Mouse (Mus musculus) hindbrain, embryonic 15.5 days (tissue): ENCODE results near the gene Mettl16. TPM values are rescaled to one million over a fixed set of nuclear protein-coding genes. Genes with fewer than 3 reads are reported as not detected.
A peak's percentile ranks its signal among the peaks of the same experiment; 100 is the strongest.

Source experiments
- ATAC-seq: fragments of 200-750 bp; cut with Nextera tagmentation; 2 replicates; pipeline ENCODE4 v1.8.0; 2017; ENCODE audit warnings: low read depth, moderate number of reproducible peaks, moderate TSS enrichment; ENCODE audit not compliant: low FRiP score
- H3K27ac ChIP-seq: fragments of 300-500 bp; sonication (generic); replicated peaks from 2 replicates; pipeline ENCODE4 v1.5.1; 2015; ENCODE audit warnings: mild to moderate bottlenecking, inconsistent platforms
- H3K27me3 ChIP-seq: fragments of 300-500 bp; sonication (generic); 2 replicates; pipeline ENCODE4 v1.6.1; 2015; ENCODE audit warnings: control low read depth, inconsistent platforms
- H3K36me3 ChIP-seq: fragments of 300-500 bp; sonication (generic); 2 replicates; pipeline ENCODE4 v1.6.1; 2015; ENCODE audit warnings: control low read depth, inconsistent platforms
- H3K4me1 ChIP-seq: fragments of 300-500 bp; sonication (generic); replicated peaks from 2 replicates; pipeline ENCODE4 v1.6.1; 2015; ENCODE audit warnings: control low read depth, inconsistent platforms
- H3K4me2 ChIP-seq: fragments of 300-500 bp; sonication (generic); 2 replicates; pipeline ENCODE4 v1.6.1; 2015; ENCODE audit warnings: moderate library complexity, mild to moderate bottlenecking, inconsistent platforms
- H3K4me3 ChIP-seq: fragments of 300-500 bp; sonication (generic); 2 replicates; pipeline ENCODE4 v1.5.1; 2015; ENCODE audit warnings: mild to moderate bottlenecking, inconsistent platforms
- H3K9ac ChIP-seq: fragments of 300-500 bp; sonication (generic); 2 replicates; pipeline ENCODE4 v1.6.1; 2015; ENCODE audit warnings: inconsistent platforms
- H3K9me3 ChIP-seq: fragments of 300-500 bp; sonication (generic); 2 replicates; pipeline ENCODE4 v1.6.1; 2016; ENCODE audit warnings: control low read depth, inconsistent platforms
- WGBS: fragments of 180-500 bp; shearing (Covaris S2); methylation state at CpG from one replicate; pipeline ENCODE4 v1.1.7; 2015; 5-methylcytosine and 5-hydroxymethylcytosine counted together
- microRNA-seq: library from miRNA; unstranded; fragments of <30 nt; microRNA quantifications from one replicate; pipeline ENCODE4, GENCODE M21; 2016
- polyA plus RNA-seq: library from polyadenylated mRNA; unstranded; fragments of >200 nt; fragmentation: Nextera tagmentation; extraction: Ambion mirVana; gene quantifications from 2 replicates; pipeline ENCODE4 v1.2.1, GENCODE M21; 2015

The Mettl16 gene
- polyA plus RNA-seq, 1 experiment from 2014 or later = 53.5 TPM

DNA sequence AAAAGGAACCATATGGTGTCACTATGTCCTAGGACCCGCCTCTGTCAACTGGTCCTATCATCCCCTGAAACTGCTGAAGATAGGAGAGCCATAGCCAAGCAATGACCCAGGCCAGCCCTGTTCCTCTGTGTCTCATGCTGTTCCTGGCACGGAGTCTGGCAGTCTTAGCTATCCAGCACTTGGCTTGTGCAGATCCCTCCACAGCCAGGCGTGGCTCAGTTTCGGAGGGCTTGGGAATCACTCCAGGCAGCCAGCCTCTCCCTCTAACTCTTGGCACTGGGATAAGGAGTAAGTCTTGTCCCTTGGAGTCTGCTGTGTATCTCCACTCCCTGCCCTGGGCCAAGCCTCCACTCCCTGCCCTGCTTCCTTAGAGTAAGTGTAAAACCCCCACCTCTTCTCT, 96.0 kb downstream of the Mettl16 start:
- ATAC-seq = peak; percentile 57
- H3K4me1 ChIP-seq = peaks cover 32% of the 10 kb centered on the region
- WGBS = 76% methylated on average over 4 of the region's 4 CpGs
- H3K9ac ChIP-seq = no peak overlapping the region
- H3K27ac ChIP-seq = no peak overlapping the region
- no peak overlapping the region for H3K4me2 ChIP-seq
- H3K27me3 ChIP-seq = no peaks in the 10 kb centered on the region
- H3K4me3 ChIP-seq = no peak overlapping the region
- H3K9me3 ChIP-seq = no peaks in the 10 kb centered on the region
- peaks cover 43% of the 10 kb centered on the region for H3K36me3 ChIP-seq

- H3K4me3 ChIP-seq = no peak overlapping the region
- ATAC-seq = no peak
- no peak overlapping the region for H3K27ac ChIP-seq
- H3K4me2 ChIP-seq = no peak overlapping the region
- H3K9ac ChIP-seq = no peak overlapping the region
- H3K36me3 ChIP-seq = peaks cover 43% of the 10 kb centered on the region
- H3K4me1 ChIP-seq = peaks cover 36% of the 10 kb centered on the region
- 79% methylated on average over 2 of the region's 2 CpGs for WGBS
- H3K27me3 ChIP-seq = no peaks in the 10 kb centered on the region
- no peaks in the 10 kb centered on the region for H3K9me3 ChIP-seq
These were observed 96.6 kb downstream of the Mettl16 start for GRCm38 (mm10) chr11:74867181-74867580.

- WGBS = 85% methylated on average over 13 of the region's 13 CpGs
- no peak overlapping the region for H3K4me2 ChIP-seq
- H3K27ac ChIP-seq = no peak overlapping the region
- H3K27me3 ChIP-seq = no peaks in the 10 kb centered on the region
- peaks cover 43% of the 10 kb centered on the region for H3K36me3 ChIP-seq
- no peak overlapping the region for H3K9ac ChIP-seq
- no peak for ATAC-seq
- H3K4me3 ChIP-seq = no peak overlapping the region
- H3K9me3 ChIP-seq = no peaks in the 10 kb centered on the region
- H3K4me1 ChIP-seq = peaks cover 36% of the 10 kb centered on the region
These were observed 97.6 kb downstream of the Mettl16 start for GRCm38 (mm10) chr11:74868046-74868760.

GRCm38 (mm10) chr11:74869603-74870002, 99.0 kb downstream of the Mettl16 start:
- Histone ChIP-seq H3K9ac (no peak overlapping the region), H3K4me2 (no peak overlapping the region), H3K4me1 (peaks cover 37% of the 10 kb centered on the region), H3K27me3 (no peaks in the 10 kb centered on the region), H3K27ac (peak overlapping the region; percentile 69), H3K9me3 (no peaks in the 10 kb centered on the region), H3K4me3 (no peak overlapping the region), H3K36me3 (peaks cover 30% of the 10 kb centered on the region)
- 74% methylated on average over 6 of the region's 6 CpGs for WGBS
- peak; percentile 63; the same call in 1 of the 2 replicates for ATAC-seq

GRCm38 (mm10) chr11:74870544-74870943, 99.9 kb downstream of the Mettl16 start:
- Histone ChIP-seq H3K9me3 (no peaks in the 10 kb centered on the region), H3K36me3 (peaks cover 23% of the 10 kb centered on the region), H3K27me3 (no peaks in the 10 kb centered on the region), H3K27ac (peak overlapping the region; percentile 9; the same call in 1 of the 2 replicates), H3K9ac (no peak overlapping the region), H3K4me1 (peaks cover 38% of the 10 kb centered on the region), H3K4me2 (no peak overlapping the region), H3K4me3 (no peak overlapping the region)
- 80% methylated on average over 4 of the region's 4 CpGs for WGBS
- no peak for ATAC-seq

DNA sequence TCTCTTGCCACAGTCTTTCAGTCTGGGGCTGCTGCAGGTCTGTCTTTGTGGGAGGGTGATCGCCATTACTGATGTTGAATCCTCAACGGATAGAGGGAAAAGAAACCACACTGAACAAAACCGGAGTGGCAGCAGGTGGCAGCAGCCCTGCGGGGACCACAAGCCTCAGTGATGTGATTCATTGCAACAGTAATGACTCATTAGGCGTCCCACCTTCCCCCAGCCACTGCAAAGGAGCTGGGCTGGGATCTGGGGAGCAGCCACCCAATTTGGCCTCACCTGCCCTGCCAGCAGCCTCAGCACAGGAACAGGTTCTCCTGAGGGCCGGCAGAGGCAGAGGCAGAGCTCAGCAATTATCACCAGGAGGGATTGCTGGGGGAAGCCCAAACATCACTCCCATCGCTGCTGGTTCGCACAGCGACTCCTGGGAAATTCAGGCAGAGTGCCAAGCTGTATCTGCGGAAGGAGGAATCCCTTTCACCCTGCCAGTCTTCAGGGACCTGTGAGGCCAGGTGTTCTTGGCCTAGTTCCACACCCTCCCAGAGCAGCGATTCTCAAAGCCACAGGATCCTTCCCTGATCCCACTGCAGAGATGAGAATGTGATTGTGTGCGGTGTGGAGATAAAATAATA, 100.5 kb downstream of the Mettl16 start:
- H3K36me3 ChIP-seq = peaks cover 23% of the 10 kb centered on the region
- no peak overlapping the region for H3K4me3 ChIP-seq
- no peak for ATAC-seq
- peak overlapping the region; percentile 26; the same call in 1 of the 2 replicates for H3K4me2 ChIP-seq
- H3K4me1 ChIP-seq = peaks cover 41% of the 10 kb centered on the region
- 16% methylated on average over 12 of the region's 12 CpGs for WGBS
- peak overlapping the region; percentile 73 for H3K27ac ChIP-seq
- no peaks in the 10 kb centered on the region for H3K9me3 ChIP-seq
- no peaks in the 10 kb centered on the region for H3K27me3 ChIP-seq
- H3K9ac ChIP-seq = peak overlapping the region; percentile 26

GRCm38 (mm10) chr11:74874630-74875029, 104.0 kb downstream of the Mettl16 start:
- 57% methylated on average over 3 of the region's 3 CpGs for WGBS
- H3K4me3 ChIP-seq = no peak overlapping the region
- no peak overlapping the region for H3K27ac ChIP-seq
- ATAC-seq = no peak
- H3K9ac ChIP-seq = no peak overlapping the region
- H3K27me3 ChIP-seq = no peaks in the 10 kb centered on the region
- H3K36me3 ChIP-seq = no peaks in the 10 kb centered on the region
- no peak overlapping the region for H3K4me2 ChIP-seq
- no peaks in the 10 kb centered on the region for H3K9me3 ChIP-seq
- H3K4me1 ChIP-seq = peaks cover 43% of the 10 kb centered on the region

DNA sequence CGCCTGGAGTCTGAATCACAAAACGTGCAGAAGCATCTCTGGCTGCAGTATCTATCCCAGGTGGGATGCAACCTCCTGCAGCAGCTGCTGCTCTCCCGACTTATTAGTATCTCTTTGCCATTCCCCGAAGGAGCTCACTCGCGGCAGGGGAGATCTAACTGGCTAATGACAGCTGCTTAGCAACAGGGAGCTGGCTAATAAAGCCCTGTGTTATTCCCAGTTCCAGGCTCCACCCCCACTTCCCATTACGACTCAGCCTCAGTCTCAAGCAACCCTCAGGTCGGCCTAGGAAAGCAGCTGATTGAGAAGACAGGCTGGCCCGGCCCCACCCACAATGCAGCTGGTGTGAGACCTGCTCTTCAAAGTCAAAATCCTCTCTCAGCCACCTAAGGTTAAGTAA, 106.2 kb downstream of the Mettl16 start:
- Histone ChIP-seq H3K27ac (peak overlapping the region; percentile 78), H3K9ac (no peak overlapping the region), H3K4me2 (peak overlapping the region; percentile 49), H3K27me3 (no peaks in the 10 kb centered on the region), H3K4me1 (peaks cover 29% of the 10 kb centered on the region), H3K4me3 (peak overlapping the region; percentile 14; the same call in 1 of the 2 replicates), H3K9me3 (no peaks in the 10 kb centered on the region), H3K36me3 (no peaks in the 10 kb centered on the region)
- under 1% methylated on average over 9 of the region's 9 CpGs for WGBS
- peak; percentile 84 for ATAC-seq

Small RNA genes within 50 kb of the gene (microRNA-seq; reads per million reads assigned to microRNA genes)
- gene Mir6926 = 1.3 reads per million

Other genes with a start within 250 kb of the Mettl16 start
- gene Rap1gap2, start 159.9 kb upstream of the Mettl16 start, polyA plus RNA-seq = 13.4 and 16.9 TPM in 2 replicates
- gene Ccdc92b, start 151.2 kb upstream of the Mettl16 start, polyA plus RNA-seq = 3.5 and 4.0 TPM in 2 replicates
- gene Cluh, start 121.3 kb upstream of the Mettl16 start, polyA plus RNA-seq = 20.8 and 21.3 TPM in 2 replicates
- 45.8 and 50.4 TPM in 2 replicates for gene Pafah1b1, start 46.2 kb upstream of the Mettl16 start, polyA plus RNA-seq
- gene Mnt, start 60.1 kb downstream of the Mettl16 start, polyA plus RNA-seq = 8.7 and 9.7 TPM in 2 replicates
- gene Sgsm2, start 126.2 kb downstream of the Mettl16 start, polyA plus RNA-seq = 25.9 and 29.9 TPM in 2 replicates
- gene Tsr1, start 127.2 kb downstream of the Mettl16 start, polyA plus RNA-seq = 26.5 and 29.0 TPM in 2 replicates
- gene Smg6, start 155.0 kb downstream of the Mettl16 start, polyA plus RNA-seq = 13.5 and 14.1 TPM in 2 replicates
- gene Srr, start 155.1 kb downstream of the Mettl16 start, polyA plus RNA-seq = 36.3 and 38.3 TPM in 2 replicates